Mouse (Mus musculus): Measurements from ENCODE around the gene Slc22a21. TPM values are rescaled to one million over a fixed set of nuclear protein-coding genes. Genes with fewer than 3 reads are reported as not detected.
"Not testable (repeated sequence)": the region's sequence is repeated elsewhere in the genome, so short reads cannot be mapped to it uniquely, and the experiment has no call there.

The Slc22a21 gene
- polyA plus RNA-seq, 1 experiment = 3.8 TPM

DNA sequence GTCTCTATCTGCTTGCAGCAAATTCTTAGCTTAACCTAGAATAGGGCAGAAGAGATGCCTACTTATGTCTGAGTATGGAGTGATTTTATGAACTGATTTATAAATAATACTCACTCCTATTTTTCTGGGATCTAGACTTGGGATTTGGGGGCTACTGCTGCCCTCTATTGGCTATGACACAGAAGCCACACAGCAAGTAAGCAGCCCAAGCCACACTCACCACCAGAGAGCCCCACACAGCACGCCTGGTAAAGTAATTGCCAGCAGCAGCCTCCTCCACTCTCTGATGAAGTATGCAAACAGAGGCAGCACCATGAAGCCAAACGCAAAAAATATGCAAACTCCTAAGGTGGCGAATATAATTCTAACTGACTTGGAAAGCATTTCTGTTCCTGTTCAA lies 21.1 kb downstream of the Slc22a21 start:
- WGBS = 48% methylated on average over 3 of the region's 3 CpGs
- no peak for DNase-seq
- TF ChIP-seq POLR2A (IDR thresholded peaks at IDR 0.05; ENCODE audit: borderline replicate concordance, extremely low read depth, low read depth, low read length) (no peak), CTCF (IDR thresholded peaks at IDR 0.05; ENCODE audit: insufficient read depth, low read length) (no peak)
- Histone ChIP-seq H3K4me1 (ENCODE audit: control insufficient read depth, insufficient read depth, low read length) (no peaks in the 10 kb centered on the region), H3K4me3 (replicated peaks; ENCODE audit: extremely low read depth, low read depth, low read length) (no peak overlapping the region)

DNA sequence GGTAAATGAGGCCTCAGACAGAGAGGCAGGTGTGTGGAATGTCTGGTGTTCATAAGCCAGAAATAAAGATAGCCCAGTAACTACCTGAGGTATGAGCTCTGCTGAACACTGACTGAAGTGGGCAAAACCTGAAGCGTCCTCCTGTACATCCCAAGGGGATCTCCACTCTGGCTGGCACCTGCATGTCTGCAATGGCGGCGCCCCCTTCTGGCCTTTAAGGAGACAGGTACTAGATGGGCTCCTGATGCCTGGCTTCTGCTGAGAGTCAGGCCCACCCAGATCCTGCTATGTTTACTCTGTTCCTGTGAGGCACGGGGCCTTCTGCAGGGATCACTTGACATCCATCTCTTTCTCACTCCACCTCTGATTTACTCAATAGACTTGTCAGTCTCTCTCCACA lies 22.0 kb downstream of the Slc22a21 start:
- DNase-seq = peak; percentile 10
- TF ChIP-seq CTCF (IDR thresholded peaks at IDR 0.05; ENCODE audit: insufficient read depth, low read length) = 0 out of 2 replicates have a peak, but pooled peaks have one; percentile 4
- WGBS = 41% methylated on average over 4 of the region's 4 CpGs

DNA sequence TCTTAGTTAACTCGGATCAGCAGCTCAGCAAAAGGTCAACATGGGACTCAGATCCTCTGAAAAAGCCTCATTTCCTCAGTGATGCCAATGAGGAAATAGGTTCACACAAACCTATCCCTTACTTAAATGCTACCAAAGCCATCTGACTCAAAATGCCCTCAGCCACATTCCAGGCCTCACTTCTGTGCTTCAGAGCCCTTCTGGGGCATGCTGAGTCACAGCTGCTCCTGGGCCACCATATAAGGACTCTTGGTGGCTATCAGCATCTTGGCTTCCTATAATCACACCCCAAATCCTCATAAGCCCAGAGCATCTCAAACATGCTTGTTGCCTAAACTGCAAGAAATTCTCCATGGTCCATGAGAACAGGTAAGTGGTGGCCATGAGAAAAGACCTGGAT lies 23.5 kb downstream of the Slc22a21 start:
- Histone ChIP-seq H3K4me3 (replicated peaks; ENCODE audit: extremely low read depth, low read depth, low read length) (no peak overlapping the region), H3K4me1 (ENCODE audit: control insufficient read depth, insufficient read depth, low read length) (no peaks in the 10 kb centered on the region)
- WGBS = 56% methylated on average over 1 of the region's 1 CpGs
- no peak for TF ChIP-seq CTCF (IDR thresholded peaks at IDR 0.05; ENCODE audit: insufficient read depth, low read length)
- no peak for TF ChIP-seq POLR2A (IDR thresholded peaks at IDR 0.05; ENCODE audit: borderline replicate concordance, extremely low read depth, low read depth, low read length)
- no peak for DNase-seq

More for the DNA sequence above, 22.0 kb downstream of the Slc22a21 start:
- H3K4me1 ChIP-seq (ENCODE audit: control insufficient read depth, insufficient read depth, low read length); H3K4me3 ChIP-seq (replicated peaks; ENCODE audit: extremely low read depth, low read depth, low read length): not testable (repeated sequence)

DNA sequence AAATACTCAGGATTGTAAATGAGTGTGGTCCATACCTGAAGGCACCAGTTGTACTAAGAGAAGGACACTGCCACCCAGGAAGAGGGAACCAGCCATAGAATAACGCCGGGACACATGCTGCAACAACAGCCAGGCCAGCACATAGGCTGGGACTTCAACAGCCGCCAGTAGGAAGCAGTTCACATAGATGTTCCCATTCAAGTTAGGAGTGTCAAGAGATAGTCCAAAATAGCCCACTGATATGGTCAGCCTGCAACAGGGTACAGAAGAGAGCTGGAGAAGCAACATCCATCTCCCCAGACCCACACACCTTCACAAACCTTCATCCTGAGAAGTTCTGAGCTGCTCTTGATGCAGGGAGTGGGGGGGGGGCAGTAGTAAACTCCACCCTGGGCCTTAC lies 25.5 kb downstream of the Slc22a21 start:
- WGBS = 85% methylated on average over 3 of the region's 3 CpGs
- TF ChIP-seq CTCF (IDR thresholded peaks at IDR 0.05; ENCODE audit: insufficient read depth, low read length) (no peak), POLR2A (IDR thresholded peaks at IDR 0.05; ENCODE audit: borderline replicate concordance, extremely low read depth, low read depth, low read length) (no peak)
- no peaks in the 10 kb centered on the region for H3K4me1 ChIP-seq (ENCODE audit: control insufficient read depth, insufficient read depth, low read length)

DNA sequence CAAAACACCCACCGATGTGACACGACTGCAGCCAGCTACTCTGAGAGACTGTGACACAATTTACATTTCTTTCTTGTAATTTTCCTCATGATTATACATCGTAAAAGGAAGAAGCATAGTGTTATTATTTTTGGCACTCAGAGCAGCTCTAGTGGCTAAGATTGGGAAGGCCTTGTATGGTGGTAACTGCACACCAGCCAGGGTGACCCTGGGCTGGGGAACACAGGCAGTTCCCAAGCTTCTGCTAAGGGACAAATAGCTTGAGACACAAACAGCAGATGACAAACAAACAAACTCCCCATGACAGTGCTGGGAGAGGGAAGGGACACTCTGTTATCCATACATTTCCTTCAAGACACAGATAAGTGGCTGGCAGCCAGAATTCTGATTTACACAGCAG lies 30.0 kb downstream of the Slc22a21 start:
- 86% methylated on average over 1 of the region's 3 CpGs for WGBS
- H3K4me1 ChIP-seq (ENCODE audit: control insufficient read depth, insufficient read depth, low read length); H3K4me3 ChIP-seq (replicated peaks; ENCODE audit: extremely low read depth, low read depth, low read length); DNase-seq: not testable (repeated sequence)

More for the DNA sequence above, 25.5 kb downstream of the Slc22a21 start:
- no peak for DNase-seq
- H3K4me3 ChIP-seq (replicated peaks; ENCODE audit: extremely low read depth, low read depth, low read length) = no peak overlapping the region

DNA sequence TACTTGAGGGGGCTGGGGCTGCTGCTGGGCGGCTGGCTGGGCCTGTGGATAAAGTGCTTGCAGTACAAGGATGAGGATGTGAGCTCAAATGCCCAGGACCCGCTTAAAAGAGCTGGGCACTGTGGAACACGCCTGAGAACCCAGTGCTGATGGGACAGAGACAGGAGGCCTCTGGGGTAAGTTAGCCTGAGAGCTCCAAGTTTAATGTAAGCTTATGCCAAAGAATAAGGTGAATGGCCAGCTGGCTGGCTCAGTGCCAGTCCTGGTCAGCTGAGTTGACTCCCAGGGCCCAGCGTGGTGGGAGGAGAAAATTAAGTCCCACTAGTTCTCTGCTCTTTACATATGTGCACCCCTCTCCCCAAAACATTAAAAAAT lies 48.2 kb downstream of the Slc22a21 start:
- H3K4me3 ChIP-seq (replicated peaks; ENCODE audit: extremely low read depth, low read depth, low read length); H3K4me1 ChIP-seq (ENCODE audit: control insufficient read depth, insufficient read depth, low read length); DNase-seq: not testable (repeated sequence)
- 59% methylated on average over 4 of the region's 4 CpGs for WGBS

DNA sequence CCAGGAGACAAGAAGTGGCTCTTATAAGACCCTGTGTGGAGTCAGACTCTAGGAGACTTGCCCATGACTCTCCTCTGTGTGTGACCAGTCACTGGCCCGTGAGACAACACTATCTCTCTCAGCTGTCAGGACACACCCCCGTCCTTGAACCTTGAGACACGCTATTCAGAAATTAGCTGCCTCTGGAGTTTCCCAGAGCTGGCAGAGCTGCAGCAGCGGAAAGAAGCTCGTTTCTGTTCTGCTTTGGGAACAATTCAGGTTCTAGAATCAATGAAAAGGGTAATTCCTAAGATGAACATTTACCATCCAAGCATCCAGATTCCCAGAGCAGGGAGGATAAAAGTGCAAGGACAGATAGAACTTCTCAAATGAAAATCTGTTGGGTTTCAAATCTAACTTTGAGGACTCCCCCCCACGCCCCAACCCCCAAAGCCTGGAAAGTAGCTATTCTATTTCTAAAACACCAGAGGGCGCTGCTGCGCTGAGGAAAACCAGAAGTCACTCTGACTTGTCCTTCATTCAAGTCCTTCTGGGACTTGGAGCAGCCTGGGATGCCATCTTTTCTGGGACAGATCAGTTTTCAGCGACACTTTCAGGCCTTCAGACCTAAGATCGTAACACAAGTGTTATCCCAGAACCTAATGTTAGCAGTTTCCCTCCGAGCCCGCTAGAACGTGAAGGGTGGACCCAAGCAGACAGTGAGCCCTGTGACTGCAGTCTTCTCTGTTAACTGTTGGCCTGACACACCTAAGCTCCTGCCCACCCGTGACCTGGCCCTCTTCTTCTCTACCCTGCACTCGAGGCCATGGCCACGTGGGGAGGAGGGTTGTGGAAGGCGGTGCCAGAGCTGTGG lies 48.8 kb downstream of the Slc22a21 start:
- WGBS = 27% methylated on average over 17 of the region's 17 CpGs
- TF ChIP-seq CTCF (IDR thresholded peaks at IDR 0.05; ENCODE audit: insufficient read depth, low read length) (peak; percentile 63), POLR2A (IDR thresholded peaks at IDR 0.05; ENCODE audit: borderline replicate concordance, extremely low read depth, low read depth, low read length) (no peak)
- Histone ChIP-seq H3K4me1 (ENCODE audit: control insufficient read depth, insufficient read depth, low read length) (no peaks in the 10 kb centered on the region), H3K4me3 (replicated peaks; ENCODE audit: extremely low read depth, low read depth, low read length) (no peak overlapping the region)
- DNase-seq = peak; percentile 40

DNA sequence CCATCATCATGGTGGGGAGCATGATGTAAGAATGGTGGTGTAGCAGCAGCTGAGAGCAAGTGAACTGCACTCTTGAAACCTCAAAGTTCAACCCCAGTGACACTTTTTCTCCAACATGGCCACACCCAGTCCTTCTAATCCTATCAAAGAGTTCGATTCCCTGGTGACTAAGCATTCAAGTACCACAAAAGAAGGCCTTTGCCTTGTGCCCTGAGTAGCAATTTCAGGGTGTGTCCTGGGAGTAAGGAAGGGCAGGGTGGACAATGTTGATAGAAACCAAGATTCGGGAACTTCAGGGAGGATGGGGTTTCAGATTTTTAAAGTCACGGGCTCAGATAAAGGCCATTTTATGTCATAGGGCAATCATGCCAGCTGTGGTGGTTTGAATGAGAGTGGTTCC lies 50.4 kb downstream of the Slc22a21 start:
- Histone ChIP-seq H3K4me1 (ENCODE audit: control insufficient read depth, insufficient read depth, low read length) (no peaks in the 10 kb centered on the region), H3K4me3 (replicated peaks; ENCODE audit: extremely low read depth, low read depth, low read length) (no peak overlapping the region)
- TF ChIP-seq CTCF (IDR thresholded peaks at IDR 0.05; ENCODE audit: insufficient read depth, low read length) = no peak
- TF ChIP-seq POLR2A (IDR thresholded peaks at IDR 0.05; ENCODE audit: borderline replicate concordance, extremely low read depth, low read depth, low read length) = no peak
- DNase-seq = no peak
- WGBS = 76% methylated on average over 3 of the region's 3 CpGs

DNA sequence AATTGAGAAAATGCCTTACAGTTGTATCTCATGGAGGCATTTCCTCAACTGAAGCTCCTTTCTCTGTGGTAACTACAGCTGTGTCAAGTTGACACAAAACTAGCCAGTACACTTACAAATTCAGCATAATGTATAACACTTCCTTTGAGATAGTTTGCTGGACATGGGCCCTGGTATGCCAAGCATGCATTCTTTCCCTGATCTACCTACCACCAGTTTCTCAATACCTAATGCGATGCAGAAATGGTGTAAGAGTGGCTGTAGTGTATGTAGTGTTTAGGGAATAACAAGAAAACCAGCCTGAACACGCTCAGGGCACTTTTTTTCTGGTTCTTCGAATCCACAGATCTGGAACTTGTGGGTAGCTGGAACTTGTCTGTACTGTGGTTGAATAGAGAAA lies 51.5 kb downstream of the Slc22a21 start:
- H3K4me1 ChIP-seq (ENCODE audit: control insufficient read depth, insufficient read depth, low read length) = no peaks in the 10 kb centered on the region
- 53% methylated on average over 3 of the region's 3 CpGs for WGBS
- H3K4me3 ChIP-seq (replicated peaks; ENCODE audit: extremely low read depth, low read depth, low read length) = no peak overlapping the region
- TF ChIP-seq CTCF (IDR thresholded peaks at IDR 0.05; ENCODE audit: insufficient read depth, low read length) (no peak), POLR2A (IDR thresholded peaks at IDR 0.05; ENCODE audit: borderline replicate concordance, extremely low read depth, low read depth, low read length) (no peak)
- no peak for DNase-seq

DNA sequence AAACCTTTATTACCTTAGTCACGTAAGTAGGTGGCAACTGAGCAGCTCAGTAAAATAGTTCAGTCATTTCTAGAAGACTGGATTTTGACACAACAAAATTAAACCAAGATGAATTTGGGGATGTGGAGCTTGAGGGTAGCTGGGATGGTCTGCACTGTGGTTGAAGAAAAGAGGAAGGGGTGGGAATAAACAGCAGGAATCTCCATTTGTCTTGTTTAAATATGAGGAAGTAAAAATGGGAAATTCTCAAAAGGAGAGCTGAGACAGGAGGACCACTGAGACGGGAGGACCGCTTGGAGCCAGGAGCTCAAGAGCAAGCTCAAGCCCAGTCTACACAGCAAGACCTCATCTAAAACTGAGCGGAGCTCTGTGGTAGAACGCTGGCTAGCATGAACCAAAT lies 53.8 kb downstream of the Slc22a21 start:
- no peak for DNase-seq
- TF ChIP-seq POLR2A (IDR thresholded peaks at IDR 0.05; ENCODE audit: borderline replicate concordance, extremely low read depth, low read depth, low read length) (no peak), CTCF (IDR thresholded peaks at IDR 0.05; ENCODE audit: insufficient read depth, low read length) (no peak)
- H3K4me3 ChIP-seq (replicated peaks; ENCODE audit: extremely low read depth, low read depth, low read length) = no peak overlapping the region
- no peaks in the 10 kb centered on the region for H3K4me1 ChIP-seq (ENCODE audit: control insufficient read depth, insufficient read depth, low read length)
- WGBS = 90% methylated on average over 5 of the region's 5 CpGs
